Mouse (Mus musculus): ENCODE results near the gene 2210408I21Rik.

DNA sequence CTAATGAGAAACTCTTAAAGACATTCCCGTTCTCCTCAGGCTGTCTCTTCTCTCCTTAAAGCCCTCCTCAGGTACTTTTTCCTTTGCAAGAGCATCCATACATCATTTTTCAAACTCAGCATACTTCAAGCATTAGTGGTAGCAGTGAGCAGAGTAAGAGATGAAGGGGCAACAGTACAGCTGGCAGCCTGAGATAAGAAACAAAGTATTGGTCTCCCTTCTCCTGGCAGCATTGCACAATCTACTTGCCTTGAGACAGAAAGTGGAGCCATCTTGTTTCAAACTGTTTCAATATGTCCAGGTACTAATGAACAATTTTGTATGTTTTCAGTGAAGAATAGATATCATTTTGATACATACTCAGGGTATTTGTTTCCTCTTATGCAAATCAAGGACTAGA, 129.1 kb downstream of the 2210408I21Rik start:
- TF ChIP-seq CTCF (IDR thresholded peaks at IDR 0.05; ENCODE audit: low read depth) (no peak), EP300 (IDR thresholded peaks at IDR 0.05; ENCODE audit: low read depth) (no peak)

Data from liver, embryonic 14.5 days (tissue).